Mouse (Mus musculus) ES-Bruce4 (cell line): ENCODE results near the gene Cib1.

Experiments
- CTCF ChIP-seq: IDR thresholded peaks from one replicate; pipeline ENCODE4 v1.8.1; 2011; ENCODE audit warnings: low read depth, low read length
- EP300 ChIP-seq: IDR thresholded peaks from 2 replicates; pipeline ENCODE4 v1.6.1; 2011; ENCODE audit warnings: low read depth, low read length; ENCODE audit not compliant: insufficient read depth

DNA sequence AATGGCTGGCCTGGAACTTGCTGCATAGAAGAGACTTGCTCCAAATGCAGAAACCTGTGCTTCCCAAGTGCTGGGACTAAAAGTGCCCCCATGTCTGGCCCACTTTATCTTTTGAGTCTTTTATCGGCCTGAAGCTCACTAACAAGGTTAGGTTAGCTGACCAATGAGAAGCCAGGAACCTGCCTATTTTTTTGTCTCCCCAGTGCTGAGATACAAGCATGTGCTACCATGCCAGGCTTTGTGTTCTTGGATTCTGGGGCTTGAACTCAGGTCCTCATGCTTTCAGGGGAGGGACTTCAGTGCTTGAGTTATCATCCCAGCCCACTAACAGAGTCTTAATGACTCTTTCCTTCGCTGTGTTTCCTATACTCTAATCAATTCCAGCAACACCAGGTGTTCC is 25.1 kb upstream of the Cib1 start:
- TF ChIP-seq CTCF = no peak
- TF ChIP-seq EP300 = no peak
